Mouse (Mus musculus) 416B (cell line): Measurements from ENCODE around the gene Prr14l.
"Not testable (repeated sequence)": the region's sequence is repeated elsewhere in the genome, so short reads cannot be mapped to it uniquely, and the experiment has no call there.

Experiments
- DNase-seq: peaks from one replicate; pipeline ENCODE4 v3.0.0; 2011; ENCODE audit warnings: low read depth

Prr14l gene

GRCm38 (mm10) chr5:32853731-32854507 lies at the start of gene Prr14l:
TSS of gene Prr14l (minus strand) at chr5:32854256.
- peak; percentile 96 for DNase-seq

- DNase-seq = no peak
Measured at GRCm38 (mm10) chr5:32886739-32887138, 32.7 kb upstream of the Prr14l start.

GRCm38 (mm10) chr5:32872346-32872745 lies 18.3 kb upstream of the Prr14l start:
- DNase-seq = no peak

- no peak for DNase-seq
Measured at GRCm38 (mm10) chr5:32869389-32870024, 15.5 kb upstream of the Prr14l start.

- DNase-seq = peak; percentile 92
Measured at GRCm38 (mm10) chr5:32863253-32864228, 9.5 kb upstream of the Prr14l start, which contains the start of gene Depdc5. TSS of gene Depdc5 (plus strand) at chr5:32863701.

- DNase-seq = peak; percentile 52
Measured at GRCm38 (mm10) chr5:32862469-32863132, 8.5 kb upstream of the Prr14l start.

- DNase-seq = no peak
Measured at GRCm38 (mm10) chr5:32861082-32861481, 7.0 kb upstream of the Prr14l start.

- DNase-seq = no peak
Measured at GRCm38 (mm10) chr5:32857781-32858220, 3.7 kb upstream of the Prr14l start.

GRCm38 (mm10) chr5:32855274-32855673 lies 1.2 kb upstream of the Prr14l start:
- DNase-seq = not testable (repeated sequence)

- DNase-seq = no peak
Measured at GRCm38 (mm10) chr5:32854818-32855217, 762 bp upstream of the Prr14l start.

GRCm38 (mm10) chr5:32852026-32852425 lies 2.0 kb downstream of the Prr14l start:
- DNase-seq = peak; percentile 57

GRCm38 (mm10) chr5:32849580-32849979 lies 4.5 kb downstream of the Prr14l start:
- not testable (repeated sequence) for DNase-seq

- DNase-seq = no peak
Measured at GRCm38 (mm10) chr5:32849178-32849577, 4.9 kb downstream of the Prr14l start.

GRCm38 (mm10) chr5:32840029-32840428 lies 14.0 kb downstream of the Prr14l start:
- no peak for DNase-seq

- DNase-seq = no peak
Measured at GRCm38 (mm10) chr5:32836976-32837375, 17.1 kb downstream of the Prr14l start.

- DNase-seq = peak; percentile 82
Measured at GRCm38 (mm10) chr5:32834497-32834896, 19.6 kb downstream of the Prr14l start.

GRCm38 (mm10) chr5:32830054-32830453 lies 24.0 kb downstream of the Prr14l start:
- no peak for DNase-seq

GRCm38 (mm10) chr5:32828766-32829165 lies 25.3 kb downstream of the Prr14l start:
- not testable (repeated sequence) for DNase-seq

GRCm38 (mm10) chr5:32827009-32827408 lies 27.0 kb downstream of the Prr14l start, which contains the start of gene Gm20671:
TSS of gene Gm20671 (minus strand) at chr5:32827109.
- DNase-seq = no peak

- DNase-seq = no peak
Measured at GRCm38 (mm10) chr5:32820471-32820870, 33.6 kb downstream of the Prr14l start.

- no peak for DNase-seq
Measured at GRCm38 (mm10) chr5:32815396-32815795, 38.7 kb downstream of the Prr14l start.
